Mouse (Mus musculus) MEL (cell line): ENCODE results near the gene Lbh.

Experiments
- CHD1 ChIP-seq: IDR thresholded peaks from 2 replicates; pipeline ENCODE4 v1.6.1; 2012; ENCODE audit warnings: low read depth, mild to moderate bottlenecking, inconsistent platforms, low read length, improper control_type of control experiment
- CTCF ChIP-seq, 3 experiments: IDR thresholded peaks in 2 of 3; conservative IDR thresholded peaks in 1 of 3; 2 replicates each; pipeline ENCODE4 v1.5.1; 2011 to 2012; ENCODE audit warnings: low read length in 3 of 3, low read depth in 2 of 3, mild to moderate bottlenecking in 2 of 3, improper control_type of control experiment in 1 of 3, inconsistent platforms in 1 of 3, mixed read lengths in 1 of 3, moderate library complexity in 1 of 3; ENCODE audit not compliant: control insufficient read depth in 1 of 3, insufficient read depth in 1 of 3, poor library complexity in 1 of 3, severe bottlenecking in 1 of 3
- E2F4 ChIP-seq: IDR thresholded peaks from 2 replicates; pipeline ENCODE4 v1.6.1; 2011; ENCODE audit warnings: low read depth, low read length, improper control_type of control experiment, borderline replicate concordance
- GATA1 ChIP-seq: IDR thresholded peaks from 2 replicates; pipeline ENCODE4 v1.6.1; 2011; ENCODE audit warnings: low read depth, low read length, improper control_type of control experiment
- MEF2A ChIP-seq: IDR thresholded peaks from 2 replicates; pipeline ENCODE4 v1.6.1; 2014; ENCODE audit warnings: low read depth, mild to moderate bottlenecking, inconsistent platforms, low read length, improper control_type of control experiment; ENCODE audit not compliant: poor library complexity, insufficient replicate concordance, severe bottlenecking; ENCODE audit errors: extremely low read depth
- POLR2A ChIP-seq, 2 experiments: IDR thresholded peaks; 2 replicates each; pipeline ENCODE4 v1.6.1; 2011 to 2012; ENCODE audit warnings: low read length in 2 of 2, mild to moderate bottlenecking in 2 of 2, control low read depth in 1 of 2, improper control_type of control experiment in 1 of 2, low read depth in 1 of 2, moderate library complexity in 1 of 2; ENCODE audit not compliant: control insufficient read depth in 1 of 2, insufficient read depth in 1 of 2, poor library complexity in 1 of 2
- RAD21 ChIP-seq: IDR thresholded peaks from 2 replicates; pipeline ENCODE4 v1.6.1; 2011; ENCODE audit warnings: mild to moderate bottlenecking, low read depth, low read length, improper control_type of control experiment
- SIN3A ChIP-seq: IDR thresholded peaks from 2 replicates; pipeline ENCODE4 v1.6.1; 2012; ENCODE audit warnings: low read length, improper control_type of control experiment, inconsistent platforms
- USF1 ChIP-seq: IDR thresholded peaks from 2 replicates; pipeline ENCODE4 v1.6.1; 2014; ENCODE audit warnings: low read depth, mild to moderate bottlenecking, inconsistent platforms, low read length, improper control_type of control experiment, moderate library complexity
- USF2 ChIP-seq, 2 experiments: IDR thresholded peaks; 2 replicates each; pipeline ENCODE4 v1.6.1; 2011 to 2012; ENCODE audit warnings: improper control_type of control experiment in 2 of 2, low read length in 2 of 2, borderline replicate concordance in 1 of 2, inconsistent platforms in 1 of 2, low read depth in 1 of 2, mild to moderate bottlenecking in 1 of 2; ENCODE audit not compliant: insufficient read depth in 1 of 2

DNA sequence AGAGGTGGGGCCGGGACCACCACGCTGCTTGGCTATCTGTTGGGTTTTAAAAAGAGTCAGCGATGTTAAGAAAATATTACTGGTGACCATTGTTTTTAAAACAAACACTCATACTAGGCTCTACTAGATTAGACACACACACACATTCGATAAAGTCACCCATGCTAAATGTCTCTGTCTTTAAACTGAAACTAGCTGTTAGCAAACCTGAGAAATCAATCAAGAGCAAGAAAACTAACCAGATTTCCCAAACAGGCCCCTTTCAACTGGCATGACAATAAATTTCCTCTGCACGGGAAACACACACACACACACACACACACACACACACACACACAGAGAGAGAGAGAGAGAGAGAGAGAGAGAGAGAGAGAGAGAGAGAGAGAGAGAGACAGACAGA, 47.6 kb downstream of the Lbh start:
- TF ChIP-seq SIN3A (no peak), CTCF (IDR thresholded peaks at IDR 0.05 in 2 of 3, conservative IDR thresholded peaks at IDR 0.05 in 1 of 3; ENCODE audit: control insufficient read depth in 1 of 3, insufficient read depth in 1 of 3, low read depth in 2 of 3, low read length in 3 of 3, poor library complexity in 1 of 3, severe bottlenecking in 1 of 3) (no peak), POLR2A (IDR thresholded peaks at IDR 0.05; ENCODE audit: control insufficient read depth in 1 of 2, insufficient read depth in 1 of 2, low read depth in 1 of 2, low read length in 2 of 2, poor library complexity in 1 of 2) (no peak), USF1 (no peak), USF2 (IDR thresholded peaks at IDR 0.05; ENCODE audit: borderline replicate concordance in 1 of 2, insufficient read depth in 1 of 2, low read depth in 1 of 2, low read length in 2 of 2) (no peak), RAD21 (no peak), CHD1 (no peak), MEF2A (no peak), GATA1 (no peak), E2F4 (no peak)
